Mouse (Mus musculus) olfactory bulb, adult 2 months (tissue): Measurements from ENCODE around the gene Scaf11.

ENCODE experiments used
- CTCF ChIP-seq: fragments of 200-500 bp; IDR thresholded peaks from 2 replicates; pipeline ENCODE4 v1.5.1; 2012; ENCODE audit warnings: low read depth, mild to moderate bottlenecking, low read length, moderate library complexity; ENCODE audit not compliant: insufficient read depth
- POLR2A ChIP-seq: fragments of 200-500 bp; IDR thresholded peaks from 2 replicates; pipeline ENCODE4 v1.6.1; 2012; ENCODE audit warnings: mild to moderate bottlenecking, low read depth, low read length, moderate library complexity; ENCODE audit not compliant: insufficient read depth

DNA sequence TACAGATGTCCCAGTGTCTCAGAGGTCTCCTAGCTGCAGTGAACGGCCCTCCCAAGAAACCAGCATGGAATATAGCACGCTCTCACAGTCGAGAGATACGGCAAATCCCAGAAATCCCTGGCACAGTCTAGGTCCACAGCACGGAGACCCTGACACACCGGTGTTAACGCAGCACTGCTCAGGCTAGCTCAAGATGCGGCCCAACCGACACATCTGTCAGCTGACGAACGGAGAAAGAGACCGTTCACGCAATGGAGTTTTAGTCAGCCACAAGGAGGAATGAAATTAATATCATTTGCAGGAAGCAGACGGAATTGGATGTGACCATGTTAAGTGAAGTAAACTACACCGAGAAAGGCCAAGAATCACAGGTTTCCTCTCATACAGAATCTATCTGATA lies 13.3 kb upstream of the Scaf11 start:
- TF ChIP-seq POLR2A, result no peak
- no peak for TF ChIP-seq CTCF
